Mouse (Mus musculus) liver, embryonic 14.5 days (tissue): ENCODE results near the gene Ocrl.

Experiments used
- CTCF ChIP-seq: IDR thresholded peaks from 2 replicates; pipeline ENCODE4 v1.5.1; 2016; ENCODE audit warnings: antibody characterized with exemption, low read depth, control low read depth
- EP300 ChIP-seq: IDR thresholded peaks from 2 replicates; pipeline ENCODE4 v1.6.1; 2016; ENCODE audit warnings: antibody characterized with exemption, low read depth

DNA sequence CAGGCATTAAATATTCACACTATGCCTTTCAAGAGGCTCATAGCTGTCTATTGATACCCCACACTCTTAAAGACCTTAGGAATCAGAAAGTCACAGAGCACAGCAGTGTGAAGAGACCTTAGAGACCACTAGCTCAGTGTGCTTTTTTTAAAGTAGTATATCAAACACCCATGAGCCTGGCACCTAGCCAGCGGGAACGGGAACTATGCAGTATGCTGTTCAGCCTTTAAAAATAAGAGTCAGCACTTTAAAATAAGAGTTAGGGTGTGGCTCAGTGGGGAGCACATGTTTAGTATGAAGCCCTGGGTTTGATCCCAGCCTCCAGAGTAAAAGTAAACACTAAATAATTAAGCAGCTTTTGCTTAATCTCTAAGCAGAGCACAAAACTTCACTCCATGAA, 32.1 kb upstream of the Ocrl start:
- TF ChIP-seq CTCF (no peak), EP300 (no peak)
